ENCODE assay signal across 20 mouse cellular contexts in the genomic region with DNA sequence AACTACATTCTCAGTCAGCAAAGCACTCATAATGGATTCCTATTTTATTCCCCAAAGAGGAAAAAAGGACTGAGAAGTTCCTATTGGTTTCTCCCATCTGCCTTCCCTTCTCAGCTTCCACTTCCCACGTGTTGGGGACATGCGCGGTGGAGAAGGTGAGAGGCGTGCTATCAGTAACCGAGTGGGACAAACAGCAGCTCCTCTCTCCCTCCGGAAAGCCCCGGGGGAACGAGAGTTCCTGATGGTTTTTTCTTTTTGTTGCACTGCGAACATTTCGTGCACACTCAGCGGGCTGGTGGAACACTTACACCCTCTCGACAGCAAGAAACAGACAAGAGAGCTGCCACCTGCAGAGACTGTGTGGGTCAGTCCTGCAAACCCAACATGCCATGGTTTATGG. TPM values are rescaled to one million over a fixed set of nuclear protein-coding genes. Genes with fewer than 3 reads are reported as not detected.
A peak's percentile ranks its signal among the peaks of the same experiment; 100 is the strongest.
DNase-seq lines count a peak whose midpoint lies in the region.
"Had no signal": no experiment of that assay in that cellular context is flagged by ENCODE, and none has a peak within 500 bp of the region (broad histone marks: within the 10 kb centered on the region; RNA-seq: fewer than 3 reads in every experiment).

No protein-coding gene starts in this region.

- H3K27me3 ChIP-seq in limb, embryonic 10.5 days (ENCODE audit: low read depth, poor library complexity, severe bottlenecking) = no peaks in the 10 kb centered on the region
- H3K27me3 ChIP-seq: embryonic facial prominence, embryonic 15.5 days; midbrain, embryonic 12.5 days; neural tube, embryonic 12.5 days had no signal

- no peak overlapping the region for H3K4me3 ChIP-seq in limb, embryonic 10.5 days
- H3K4me3 ChIP-seq: embryonic facial prominence, embryonic 15.5 days; midbrain, embryonic 12.5 days; neural tube, embryonic 12.5 days had no signal

- no peaks in the 10 kb centered on the region for H3K4me1 ChIP-seq in limb, embryonic 10.5 days
- H3K4me1 ChIP-seq: embryonic facial prominence, embryonic 15.5 days; midbrain, embryonic 12.5 days; neural tube, embryonic 12.5 days had no signal

- H3K36me3 ChIP-seq in limb, embryonic 10.5 days = peaks cover 90% of the 10 kb centered on the region

- no peaks in the 10 kb centered on the region for H3K9me3 ChIP-seq in limb, embryonic 10.5 days (replicated peaks)
- H3K9me3 ChIP-seq: embryonic facial prominence, embryonic 15.5 days; midbrain, embryonic 12.5 days; neural tube, embryonic 12.5 days had no signal

- DNase-seq in heart, adult 11 months = peak; percentile 92
- DNase-seq in heart, adult 9 months (ENCODE audit: low spot score in 2 of 2) = no peak
- peak; percentile 49 to 64 for DNase-seq in left cerebral cortex, postnatal 14 days (ENCODE audit: low spot score in 2 of 2)
- no peak for DNase-seq in left cerebral cortex, adult 11 months (ENCODE audit: low spot score)
- DNase-seq in brain, adult 2 months (ENCODE audit: low read depth, low spot score) = peak; percentile 75
- peak; percentile 64 to 69 for DNase-seq in right cerebral cortex, adult 2 months (ENCODE audit: low spot score in 2 of 2)
- no peak for DNase-seq in limb, embryonic 10.5 days (ENCODE audit: low spot score)
- no peak for DNase-seq in T-cell, adult 2 months (ENCODE audit: low spot score)
- DNase-seq: adrenal gland, adult 8-10 months; cerebellum, adult 9-11 months; forebrain, postnatal 0 days; gastrocnemius, postnatal 14 days; kidney, adult 18-20 months; kidney, postnatal 10 days; liver; thymus, postnatal 25 days had no signal

- intact Hi-C loops in left cerebral cortex, postnatal 14 days (cut with DNase I) = loop anchor here (5.0 kb wide), 1 partner anchor 72 kb away; a partner anchor contains a TSS

- 92% methylated on average over 12 of the region's 12 CpGs for WGBS in limb, embryonic 10.5 days

- H3K27ac ChIP-seq in limb, embryonic 10.5 days = no peak overlapping the region
- H3K27ac ChIP-seq: embryonic facial prominence, embryonic 15.5 days; hindbrain, postnatal 0 days; midbrain, embryonic 12.5 days; neural tube, embryonic 12.5 days had no signal

RNA-seq across cellular contexts. Expression of a gene that starts 38.8 kb away (rescaled TPM):
- total RNA-seq in left cerebral cortex, postnatal 14 days (2021) = 1 to 10 TPM; 3.4 to 3.9 TPM
- 2.4 and 2.5 TPM in 2 replicates for polyA plus RNA-seq in limb, embryonic 10.5 days (2016; fragmentation: Nextera tagmentation; extraction: Ambion mirVana)

Comparison
In these comparisons a context has a peak if more than half of its experiments do, and no peak if none do; other contexts are left out.
1. DNase-seq: peak in heart, adult 11 months (single experiment), left cerebral cortex, postnatal 14 days (2 of 2), brain, adult 2 months (single experiment) and right cerebral cortex, adult 2 months (2 of 2); none in heart, adult 9 months (0 of 2), left cerebral cortex, adult 11 months (single experiment), limb, embryonic 10.5 days (single experiment) and T-cell, adult 2 months (single experiment).